Mouse (Mus musculus) forebrain, postnatal 0 days (tissue): ENCODE results near the gene Gtpbp4. TPM values are rescaled to one million over a fixed set of nuclear protein-coding genes. Genes with fewer than 3 reads are reported as not detected.

Experiments used
- ATAC-seq: fragments of 200-750 bp; cut with Nextera tagmentation; 2 replicates; pipeline ENCODE4 v1.8.0; 2017; ENCODE audit warnings: mild to moderate bottlenecking, moderate library complexity
- DNase-seq: peaks from one replicate; pipeline ENCODE4 v3.0.0-alpha.2; 2015
- H3K27ac ChIP-seq: fragments of 300-500 bp; sonication (generic); 2 replicates; pipeline ENCODE4 v1.5.1; 2014; ENCODE audit warnings: low read depth, mild to moderate bottlenecking, antibody characterized with exemption, low read length, moderate library complexity, mixed read lengths
- H3K27me3 ChIP-seq: fragments of 300-500 bp; sonication (generic); 2 replicates; pipeline ENCODE4 v1.6.1; 2014; ENCODE audit warnings: mild to moderate bottlenecking, low read length, mixed read lengths; ENCODE audit not compliant: insufficient read depth
- H3K36me3 ChIP-seq: fragments of 300-500 bp; sonication (generic); 2 replicates; pipeline ENCODE4 v1.6.1; 2014; ENCODE audit warnings: mild to moderate bottlenecking, moderate library complexity; ENCODE audit not compliant: insufficient read depth
- H3K4me1 ChIP-seq: fragments of 300-500 bp; sonication (generic); 2 replicates; pipeline ENCODE4 v1.6.1; 2014; ENCODE audit warnings: antibody characterized with exemption; ENCODE audit not compliant: insufficient read depth
- H3K4me2 ChIP-seq: fragments of 300-500 bp; sonication (generic); 2 replicates; pipeline ENCODE4 v1.6.1; 2014; ENCODE audit warnings: low read depth, mild to moderate bottlenecking, moderate library complexity
- H3K4me3 ChIP-seq: fragments of 300-500 bp; sonication (generic); 2 replicates; pipeline ENCODE4 v1.5.1; 2014; ENCODE audit warnings: low read depth, low read length, mixed read lengths
- H3K9ac ChIP-seq: fragments of 300-500 bp; sonication (generic); 2 replicates; pipeline ENCODE4 v1.6.1; 2014; ENCODE audit warnings: mild to moderate bottlenecking
- H3K9me3 ChIP-seq: fragments of 300-500 bp; sonication (generic); 2 replicates; pipeline ENCODE4 v1.6.1; 2016; ENCODE audit warnings: low read length
- CTCF ChIP-seq: sonication (generic); IDR thresholded peaks from 2 replicates; pipeline ENCODE4 v1.5.1; 2016; ENCODE audit warnings: antibody characterized with exemption, control low read depth, low read depth
- WGBS: fragments of 180-500 bp; shearing (Covaris S2); extraction: QIAGEN DNeasy Blood & Tissue Kit; methylation state at CpG from one replicate; pipeline ENCODE4 v1.1.7; 2014; 5-methylcytosine and 5-hydroxymethylcytosine counted together
- polyA plus RNA-seq: library from polyadenylated mRNA; unstranded; fragments of >200 nt; fragmentation: Nextera tagmentation; extraction: Ambion mirVana; gene quantifications from 2 replicates; pipeline ENCODE4 v1.2.1, GENCODE M21; 2015
- total RNA-seq: library from RNA; depleted of rRNA; stranded (reverse); fragments of >200 nt; gene quantifications from 2 replicates; pipeline ENCODE4 v1.2.3, GENCODE M21; 2014; rRNA removed

The Gtpbp4 gene
- total RNA-seq (30.2 and 33.7 TPM in 2 replicates), polyA plus RNA-seq (54.6 and 59.4 TPM in 2 replicates)

DNA sequence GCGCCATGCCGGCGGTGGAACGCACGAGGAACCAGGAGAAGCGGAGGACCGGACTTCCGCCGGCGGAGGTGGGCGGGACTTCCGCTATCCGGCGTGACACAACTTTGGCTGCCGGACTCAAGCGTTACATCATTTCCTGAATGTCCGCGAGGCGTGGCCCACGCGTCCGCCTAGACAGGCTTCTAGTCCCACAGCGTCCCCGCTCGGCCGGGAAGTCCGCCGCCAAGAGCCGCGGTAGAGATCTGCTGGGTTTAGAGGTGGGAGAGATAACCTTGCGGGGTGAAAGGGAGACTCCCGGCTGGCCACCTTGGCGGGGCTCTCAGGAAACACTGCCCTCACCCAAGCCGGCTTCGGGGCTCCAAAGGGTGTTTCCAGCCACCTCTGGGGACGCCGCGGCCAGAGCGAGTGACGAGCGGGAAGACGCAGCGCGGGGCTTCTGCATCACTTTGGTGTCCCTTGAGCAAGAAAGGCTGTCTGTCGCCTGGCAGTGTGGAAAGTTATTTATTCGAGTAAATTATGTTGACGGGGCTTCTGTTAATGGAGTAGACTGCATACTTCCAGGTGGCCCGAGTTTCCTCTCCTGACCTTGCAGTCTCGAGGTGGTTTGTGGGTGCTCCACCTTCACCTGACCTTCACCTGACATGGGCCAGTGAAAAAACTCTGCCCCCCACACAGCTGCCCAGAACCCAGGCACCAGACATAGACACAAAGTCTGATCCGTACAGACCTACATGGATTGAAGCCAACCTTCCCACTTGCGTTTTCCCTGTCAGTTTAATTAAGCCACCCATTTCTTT is at the start of gene Gtpbp4:
Gtpbp4 (minus strand) TSS at position 94 of the 797 bp plus-strand sequence.
- Histone ChIP-seq H3K4me2 (peak within 1 kb of the TSS; percentile 73), H3K27ac (peak within 1 kb of the TSS; percentile 83), H3K9me3 (no peaks in the 10 kb centered on the region), H3K27me3 (no peaks in the 10 kb centered on the region), H3K4me1 (peaks cover 13% of the 10 kb centered on the region; the same call in 1 of the 2 replicates), H3K4me3 (peak within 1 kb of the TSS; percentile 83), H3K36me3 (peaks cover 2% of the 10 kb centered on the region; the same call in 1 of the 2 replicates), H3K9ac (peak within 1 kb of the TSS; percentile 85)
- 2% methylated on average over 51 of the region's 51 CpGs for WGBS
- ATAC-seq (peak; percentile 99), DNase-seq (peak; percentile 99)
- peak; percentile 87 for TF ChIP-seq CTCF

GRCm38 (mm10) chr13:9044731-9045130 is 48.8 kb upstream of the Gtpbp4 start:
- Histone ChIP-seq H3K4me3 (no peak overlapping the region), H3K4me1 (no peaks in the 10 kb centered on the region), H3K36me3 (no peaks in the 10 kb centered on the region), H3K27ac (no peak overlapping the region), H3K9ac (no peak overlapping the region), H3K4me2 (no peak overlapping the region), H3K9me3 (no peaks in the 10 kb centered on the region), H3K27me3 (no peaks in the 10 kb centered on the region)
- ATAC-seq (no peak), DNase-seq (no peak)
- 98% methylated on average over 1 of the region's 1 CpGs for WGBS
- TF ChIP-seq CTCF, result no peak

- Histone ChIP-seq H3K4me2 (no peak overlapping the region), H3K27ac (no peak overlapping the region), H3K4me3 (no peak overlapping the region), H3K9ac (no peak overlapping the region), H3K27me3 (no peaks in the 10 kb centered on the region), H3K36me3 (no peaks in the 10 kb centered on the region), H3K4me1 (no peaks in the 10 kb centered on the region), H3K9me3 (no peaks in the 10 kb centered on the region)
- 69% methylated on average over 3 of the region's 3 CpGs for WGBS
- no peak for DNase-seq
- no peak for TF ChIP-seq CTCF
- no peak for ATAC-seq
These were observed 47.6 kb upstream of the Gtpbp4 start for GRCm38 (mm10) chr13:9043289-9044049.

DNA sequence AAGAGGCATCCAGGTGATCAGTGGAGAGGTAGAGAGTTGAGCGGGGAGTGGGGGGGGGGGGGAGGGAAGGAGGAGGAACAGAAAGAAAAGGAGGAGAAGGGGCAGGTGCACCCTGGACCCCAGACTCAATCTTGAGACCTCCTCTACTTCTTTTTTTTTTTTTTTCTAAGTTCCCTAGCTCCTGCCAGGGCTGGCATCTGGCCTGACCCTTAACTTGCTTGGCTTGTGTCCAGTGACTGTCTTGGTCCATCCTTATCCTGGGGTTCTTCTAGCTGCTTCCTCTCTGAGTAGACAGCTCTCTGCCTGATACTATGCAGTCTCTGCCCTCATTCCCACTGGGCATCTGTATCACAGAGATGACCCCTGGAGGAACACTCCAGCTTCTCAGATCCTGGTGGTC is 44.7 kb upstream of the Gtpbp4 start:
- Histone ChIP-seq H3K27me3 (no peaks in the 10 kb centered on the region), H3K4me3 (no peak overlapping the region), H3K4me2 (no peak overlapping the region), H3K9me3 (no peaks in the 10 kb centered on the region), H3K9ac (no peak overlapping the region), H3K36me3 (no peaks in the 10 kb centered on the region), H3K4me1 (no peaks in the 10 kb centered on the region), H3K27ac (no peak overlapping the region)
- TF ChIP-seq CTCF, result no peak
- 100% methylated on average over 1 of the region's 1 CpGs for WGBS
- ATAC-seq (no peak), DNase-seq (no peak)

DNA sequence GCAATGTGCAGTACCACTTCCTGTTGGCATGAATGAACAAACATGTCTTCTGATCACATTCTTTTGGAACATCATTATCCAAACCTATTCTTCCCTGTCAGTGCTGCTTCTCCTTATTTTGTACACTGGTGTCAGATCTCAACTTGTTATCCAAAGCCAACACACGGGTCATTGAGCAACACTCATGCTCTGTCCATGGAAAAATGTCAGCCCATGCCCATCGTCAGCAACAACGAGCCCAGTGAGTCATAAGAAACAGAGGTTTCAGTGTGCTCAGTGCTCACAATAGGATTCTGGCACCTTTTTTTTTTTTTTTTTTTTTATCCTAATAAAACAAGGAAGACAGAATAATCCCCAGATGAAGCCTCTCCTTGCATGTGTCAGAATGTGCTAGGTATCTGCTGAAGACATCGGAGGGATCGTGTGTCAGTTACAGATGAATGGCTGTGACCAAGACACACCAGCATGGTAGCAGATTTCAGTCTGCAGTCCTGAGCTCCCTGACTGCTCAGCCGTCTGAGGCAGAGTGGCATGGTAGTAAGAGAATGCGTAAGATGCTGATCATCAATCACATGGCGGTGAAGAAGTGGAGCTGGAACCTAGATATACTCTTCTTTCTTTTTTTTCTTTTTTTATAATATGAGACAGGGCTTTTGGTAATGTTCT is 36.2 kb upstream of the Gtpbp4 start:
- 82% methylated on average over 8 of the region's 8 CpGs for WGBS
- H3K27ac ChIP-seq, result no peak overlapping the region
- no peaks in the 10 kb centered on the region for H3K27me3 ChIP-seq
- no peak overlapping the region for H3K4me3 ChIP-seq
- no peaks in the 10 kb centered on the region for H3K36me3 ChIP-seq
- no peak for DNase-seq
- no peaks in the 10 kb centered on the region for H3K9me3 ChIP-seq
- no peaks in the 10 kb centered on the region for H3K4me1 ChIP-seq
- no peak for TF ChIP-seq CTCF
- no peak overlapping the region for H3K4me2 ChIP-seq
- no peak for ATAC-seq
- H3K9ac ChIP-seq, result no peak overlapping the region

DNA sequence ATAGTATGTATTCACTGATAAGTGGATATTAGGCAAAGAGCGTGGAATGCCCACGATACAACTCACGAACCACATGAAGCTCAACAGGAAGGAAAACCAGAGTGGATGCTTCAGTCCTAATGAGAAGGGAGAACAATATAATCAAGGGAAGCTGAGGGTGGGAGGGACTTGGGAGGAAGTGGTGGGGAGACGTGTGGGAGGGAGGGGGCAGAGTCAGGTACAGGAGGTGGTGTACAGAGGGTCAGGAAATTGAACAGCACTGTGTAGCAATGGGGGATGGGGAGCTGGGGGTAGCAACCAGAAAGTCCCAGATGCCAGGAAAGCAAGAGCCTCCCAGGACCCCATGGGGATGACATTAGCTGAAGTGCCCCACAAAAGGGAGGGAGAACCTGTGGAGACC is 34.5 kb upstream of the Gtpbp4 start:
- H3K9ac ChIP-seq, result no peak overlapping the region
- H3K9me3 ChIP-seq, result no peaks in the 10 kb centered on the region
- no peaks in the 10 kb centered on the region for H3K27me3 ChIP-seq
- no peak for TF ChIP-seq CTCF
- no peak overlapping the region for H3K4me3 ChIP-seq
- no peaks in the 10 kb centered on the region for H3K4me1 ChIP-seq
- 84% methylated on average over 4 of the region's 4 CpGs for WGBS
- no peak overlapping the region for H3K4me2 ChIP-seq
- ATAC-seq (no peak), DNase-seq (no peak)
- H3K27ac ChIP-seq, result no peak overlapping the region
- no peaks in the 10 kb centered on the region for H3K36me3 ChIP-seq

DNA sequence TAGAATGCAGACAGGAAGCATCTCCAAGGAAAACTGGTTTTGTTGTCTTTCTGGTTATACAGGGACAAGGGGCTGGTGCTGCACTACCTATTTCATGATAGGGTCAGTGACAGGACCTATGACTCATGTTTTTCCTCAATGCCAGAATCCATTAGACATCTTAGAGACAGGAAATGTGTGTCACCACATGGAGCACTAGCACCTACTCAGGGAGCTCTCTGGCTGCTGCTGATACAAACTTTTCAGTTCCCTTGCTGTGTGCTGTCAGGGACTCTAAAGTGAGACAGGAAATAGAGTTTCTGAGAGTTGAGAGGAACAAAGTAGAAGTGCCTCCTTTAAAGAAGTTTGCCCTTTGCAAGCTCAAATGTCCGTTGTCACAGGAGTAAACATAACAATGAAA is 31.4 kb upstream of the Gtpbp4 start:
- H3K4me2 ChIP-seq, result no peak overlapping the region
- H3K27ac ChIP-seq, result no peak overlapping the region
- H3K36me3 ChIP-seq, result no peaks in the 10 kb centered on the region
- H3K9me3 ChIP-seq, result no peaks in the 10 kb centered on the region
- TF ChIP-seq CTCF, result no peak
- H3K27me3 ChIP-seq, result no peaks in the 10 kb centered on the region
- DNase-seq, result no peak
- WGBS, result 74% methylated on average over 1 of the region's 1 CpGs
- no peak overlapping the region for H3K4me3 ChIP-seq
- H3K4me1 ChIP-seq, result no peaks in the 10 kb centered on the region
- no peak overlapping the region for H3K9ac ChIP-seq
- no peak for ATAC-seq
